Mouse (Mus musculus) kidney, embryonic 16.5 days (tissue): ENCODE data around the gene Hoxd11. TPM values are rescaled to one million over a fixed set of nuclear protein-coding genes. Genes with fewer than 3 reads are reported as not detected.
A peak's percentile ranks its signal among the peaks of the same experiment; 100 is the strongest.

Source experiments
- ATAC-seq: fragments of 200-750 bp; cut with Nextera tagmentation; 2 replicates; pipeline ENCODE4 v1.8.0; 2017; ENCODE audit warnings: moderate TSS enrichment; ENCODE audit not compliant: low FRiP score, low TSS enrichment
- H3K27ac ChIP-seq: fragments of 300-500 bp; sonication (generic); 2 replicates; pipeline ENCODE4 v1.5.1; 2014; ENCODE audit warnings: low read length
- H3K27me3 ChIP-seq: fragments of 300-500 bp; sonication (generic); 2 replicates; pipeline ENCODE4 v1.6.1; 2014; ENCODE audit warnings: low read length, control low read depth, mixed read lengths; ENCODE audit not compliant: insufficient read depth
- H3K36me3 ChIP-seq: fragments of 300-500 bp; sonication (generic); 2 replicates; pipeline ENCODE4 v1.6.1; 2014; ENCODE audit warnings: low read length, control low read depth, mixed read lengths; ENCODE audit not compliant: insufficient read depth
- H3K4me1 ChIP-seq: fragments of 300-500 bp; sonication (generic); 2 replicates; pipeline ENCODE4 v1.6.1; 2014; ENCODE audit warnings: low read length, control low read depth, mixed read lengths; ENCODE audit not compliant: insufficient read depth
- H3K4me2 ChIP-seq: fragments of 300-500 bp; sonication (generic); replicated peaks from 2 replicates; pipeline ENCODE4 v1.6.1; 2014; ENCODE audit warnings: low read depth, low read length
- H3K4me3 ChIP-seq: fragments of 300-500 bp; sonication (generic); 2 replicates; pipeline ENCODE4 v1.5.1; 2014; ENCODE audit warnings: mild to moderate bottlenecking, low read length
- H3K9ac ChIP-seq: fragments of 300-500 bp; sonication (generic); replicated peaks from 2 replicates; pipeline ENCODE4 v1.6.1; 2014; ENCODE audit warnings: low read length
- H3K9me3 ChIP-seq: fragments of 300-500 bp; sonication (generic); 2 replicates; pipeline ENCODE4 v1.6.1; 2016; ENCODE audit warnings: low read length, control low read depth
- WGBS: fragments of 180-500 bp; shearing (Covaris S2); extraction: QIAGEN DNeasy Blood & Tissue Kit; methylation state at CpG from one replicate; pipeline ENCODE4 v1.1.7; 2014; 5-methylcytosine and 5-hydroxymethylcytosine counted together
- polyA plus RNA-seq: library from polyadenylated mRNA; unstranded; fragments of >200 nt; fragmentation: Nextera tagmentation; extraction: Ambion mirVana; gene quantifications from 2 replicates; pipeline ENCODE4 v1.2.1, GENCODE M21; 2015

Hoxd11 gene
- polyA plus RNA-seq, 1 experiment from 2014 or later, result 13.9 TPM

DNA sequence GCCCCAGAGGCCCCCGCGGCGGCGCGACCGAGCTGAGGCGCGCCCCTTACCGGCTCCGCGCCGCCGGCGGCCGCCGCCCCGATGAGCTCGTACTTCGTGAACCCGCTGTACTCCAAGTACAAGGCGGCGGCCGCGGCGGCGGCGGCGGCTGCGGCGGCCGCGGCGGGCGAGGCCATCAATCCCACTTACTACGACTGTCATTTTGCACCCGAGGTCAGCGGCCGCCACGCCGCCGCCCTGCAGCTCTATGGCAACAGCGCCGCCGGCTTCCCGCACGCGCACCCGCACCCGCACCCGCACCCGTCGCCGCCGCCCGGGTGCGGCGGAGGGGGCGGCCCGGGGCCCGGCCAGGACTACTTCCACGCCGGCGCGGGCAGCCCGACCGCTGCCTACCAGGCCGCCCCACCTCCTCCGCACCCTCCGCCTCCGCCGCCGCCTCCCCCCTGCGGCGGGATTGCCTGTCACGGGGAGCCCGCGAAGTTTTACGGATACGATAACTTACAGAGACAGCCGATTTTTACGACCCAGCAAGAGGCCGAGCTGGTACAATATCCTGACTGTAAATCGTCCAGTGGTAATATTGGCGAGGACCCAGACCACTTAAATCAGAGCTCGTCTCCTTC is 26.2 kb downstream of the Hoxd11 start:
- peak overlapping the region; percentile 100 for H3K27ac ChIP-seq
- peak overlapping the region; percentile 78 for H3K4me3 ChIP-seq
- WGBS, result under 1% methylated on average over 70 of the region's 85 CpGs
- peak; percentile 29 for ATAC-seq
- peak overlapping the region; percentile 72 for H3K4me2 ChIP-seq
- H3K27me3 ChIP-seq, result no peaks in the 10 kb centered on the region
- no peaks in the 10 kb centered on the region for H3K9me3 ChIP-seq
- H3K36me3 ChIP-seq, result no peaks in the 10 kb centered on the region
- H3K9ac ChIP-seq, result peak overlapping the region; percentile 99
- H3K4me1 ChIP-seq, result peaks cover 43% of the 10 kb centered on the region

DNA sequence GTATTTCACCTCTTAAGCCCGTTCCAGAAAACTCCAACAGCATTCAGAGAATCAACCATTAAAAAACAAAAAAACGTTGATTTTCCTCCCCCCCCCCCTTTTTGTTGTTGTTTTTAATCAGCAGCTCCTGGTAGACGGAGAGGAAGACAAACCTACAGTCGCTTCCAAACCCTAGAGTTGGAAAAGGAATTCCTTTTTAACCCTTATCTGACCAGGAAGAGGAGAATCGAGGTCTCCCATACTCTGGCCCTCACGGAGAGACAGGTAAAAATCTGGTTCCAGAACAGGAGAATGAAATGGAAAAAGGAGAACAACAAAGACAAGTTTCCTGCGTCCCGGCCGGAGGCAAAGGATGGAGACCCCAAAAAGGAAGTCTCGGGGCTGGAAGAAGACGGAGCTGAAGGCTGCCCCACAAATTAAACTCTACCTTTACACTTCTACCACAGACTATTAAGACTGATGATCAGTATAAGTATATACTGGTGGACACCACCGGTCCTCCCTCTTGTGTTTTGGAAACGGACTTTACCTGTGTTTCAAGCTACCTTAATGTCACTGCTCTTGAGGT is 27.1 kb downstream of the Hoxd11 start:
- Histone ChIP-seq H3K36me3 (no peaks in the 10 kb centered on the region), H3K9ac (peak overlapping the region; percentile 99), H3K4me3 (peak overlapping the region; percentile 78), H3K27ac (peak overlapping the region; percentile 100), H3K27me3 (no peaks in the 10 kb centered on the region), H3K9me3 (no peaks in the 10 kb centered on the region), H3K4me1 (peaks cover 42% of the 10 kb centered on the region), H3K4me2 (peak overlapping the region; percentile 72)
- ATAC-seq, result no peak
- 3% methylated on average over 13 of the region's 13 CpGs for WGBS

DNA sequence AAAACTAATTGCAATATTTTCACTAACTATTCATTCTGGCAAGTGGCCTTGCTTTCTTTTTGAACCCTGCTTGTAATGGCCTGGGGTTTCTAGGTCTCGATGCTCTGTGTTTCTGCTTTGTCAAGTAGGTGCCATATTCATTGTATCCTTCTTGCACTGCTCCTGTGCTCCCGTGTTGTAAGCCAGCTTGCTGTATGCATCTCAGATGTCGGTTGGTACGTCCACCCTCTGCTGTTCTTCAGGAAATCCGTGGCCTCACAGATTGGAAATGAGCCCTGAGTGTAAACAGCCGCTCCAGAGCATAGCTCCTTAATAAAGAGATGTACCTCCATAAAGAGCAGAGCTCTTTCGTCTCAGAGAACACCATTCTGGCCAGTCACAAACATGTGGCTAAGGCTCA is 28.2 kb downstream of the Hoxd11 start:
- H3K4me3 ChIP-seq, result peak overlapping the region; percentile 49
- H3K27ac ChIP-seq, result peak overlapping the region; percentile 85
- H3K4me2 ChIP-seq, result peak overlapping the region; percentile 72
- no peaks in the 10 kb centered on the region for H3K27me3 ChIP-seq
- 11% methylated on average over 7 of the region's 7 CpGs for WGBS
- no peaks in the 10 kb centered on the region for H3K9me3 ChIP-seq
- peak overlapping the region; percentile 74 for H3K9ac ChIP-seq
- ATAC-seq, result no peak
- H3K36me3 ChIP-seq, result no peaks in the 10 kb centered on the region
- H3K4me1 ChIP-seq, result peaks cover 42% of the 10 kb centered on the region

DNA sequence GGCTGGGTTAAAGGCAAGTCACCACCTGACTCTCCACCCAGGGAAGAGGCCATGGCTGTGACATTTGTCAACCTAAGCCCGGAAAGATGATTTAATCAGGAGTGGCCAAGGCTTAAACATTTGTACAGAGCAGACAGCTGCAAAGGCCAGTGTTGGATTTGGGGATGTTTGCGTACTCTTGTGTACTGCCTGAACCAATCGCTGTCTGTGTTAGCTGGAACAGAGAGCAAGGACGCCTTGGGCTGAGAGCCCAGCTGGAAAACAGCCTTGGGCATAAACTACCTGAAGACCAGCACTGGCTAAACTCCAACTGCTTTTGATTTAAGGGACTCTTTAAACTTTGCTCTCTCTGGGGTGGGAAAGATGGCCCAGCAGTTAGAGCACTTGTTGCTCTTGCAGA is 29.3 kb downstream of the Hoxd11 start:
- Histone ChIP-seq H3K9ac (peak overlapping the region; percentile 48; the same call in 1 of the 2 replicates), H3K27ac (peak overlapping the region; percentile 99), H3K4me3 (peak overlapping the region; percentile 49), H3K27me3 (no peaks in the 10 kb centered on the region), H3K36me3 (no peaks in the 10 kb centered on the region), H3K4me2 (peak overlapping the region; percentile 72), H3K4me1 (peaks cover 36% of the 10 kb centered on the region), H3K9me3 (no peaks in the 10 kb centered on the region)
- ATAC-seq, result no peak
- WGBS, result 24% methylated on average over 4 of the region's 4 CpGs

DNA sequence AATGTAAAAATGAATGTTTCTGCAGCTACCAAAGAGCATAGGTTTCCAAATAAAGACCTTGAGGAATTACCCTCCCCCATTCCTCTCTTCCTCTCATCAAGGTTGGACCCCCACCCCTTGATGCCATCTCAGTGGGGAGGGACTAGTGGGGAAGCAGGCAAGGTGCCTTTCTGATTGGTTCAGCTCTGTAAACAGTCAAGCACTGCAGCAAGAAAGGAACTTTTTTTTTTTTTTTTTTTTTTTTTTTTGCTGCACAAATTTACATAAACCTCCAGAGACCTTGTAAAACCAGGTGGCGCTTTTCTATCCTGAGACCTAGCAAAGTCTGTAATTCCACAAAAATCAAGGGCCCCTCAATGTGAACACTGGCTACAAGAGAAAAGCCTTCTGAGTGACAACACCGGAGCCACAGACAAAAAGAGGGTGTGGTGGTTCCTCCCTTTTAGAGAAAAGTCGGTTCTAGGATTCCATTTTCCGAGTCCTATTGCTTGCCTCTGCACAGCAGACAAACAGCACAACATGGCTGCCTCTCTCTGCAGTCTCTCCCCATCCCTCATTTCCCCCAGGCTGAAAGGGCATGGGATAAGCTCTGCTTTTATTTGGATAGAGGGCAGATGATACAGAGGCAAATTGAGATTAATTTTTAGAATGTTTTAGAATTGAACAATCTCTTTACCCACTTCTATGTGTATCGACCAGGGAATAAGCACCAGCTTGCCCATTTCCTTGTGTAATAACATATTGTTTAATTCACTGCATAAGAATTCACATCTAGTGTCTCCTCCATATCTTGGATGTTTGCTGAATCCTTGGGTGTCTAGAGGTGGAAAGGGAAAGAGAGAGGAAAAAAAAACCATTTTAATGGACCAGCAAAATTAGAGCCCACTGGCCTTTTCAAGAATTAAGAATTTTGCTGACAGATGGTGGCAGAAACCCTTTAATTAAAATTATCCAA is 30.4 kb downstream of the Hoxd11 start:
- H3K36me3 ChIP-seq, result no peaks in the 10 kb centered on the region
- H3K4me1 ChIP-seq, result peaks cover 34% of the 10 kb centered on the region
- 21% methylated on average over 5 of the region's 5 CpGs for WGBS
- H3K9me3 ChIP-seq, result no peaks in the 10 kb centered on the region
- peak overlapping the region; percentile 99 for H3K27ac ChIP-seq
- peak overlapping the region; percentile 9 for H3K4me3 ChIP-seq
- no peaks in the 10 kb centered on the region for H3K27me3 ChIP-seq
- ATAC-seq, result no peak
- peak overlapping the region; percentile 72 for H3K4me2 ChIP-seq
- H3K9ac ChIP-seq, result peak overlapping the region; percentile 61

DNA sequence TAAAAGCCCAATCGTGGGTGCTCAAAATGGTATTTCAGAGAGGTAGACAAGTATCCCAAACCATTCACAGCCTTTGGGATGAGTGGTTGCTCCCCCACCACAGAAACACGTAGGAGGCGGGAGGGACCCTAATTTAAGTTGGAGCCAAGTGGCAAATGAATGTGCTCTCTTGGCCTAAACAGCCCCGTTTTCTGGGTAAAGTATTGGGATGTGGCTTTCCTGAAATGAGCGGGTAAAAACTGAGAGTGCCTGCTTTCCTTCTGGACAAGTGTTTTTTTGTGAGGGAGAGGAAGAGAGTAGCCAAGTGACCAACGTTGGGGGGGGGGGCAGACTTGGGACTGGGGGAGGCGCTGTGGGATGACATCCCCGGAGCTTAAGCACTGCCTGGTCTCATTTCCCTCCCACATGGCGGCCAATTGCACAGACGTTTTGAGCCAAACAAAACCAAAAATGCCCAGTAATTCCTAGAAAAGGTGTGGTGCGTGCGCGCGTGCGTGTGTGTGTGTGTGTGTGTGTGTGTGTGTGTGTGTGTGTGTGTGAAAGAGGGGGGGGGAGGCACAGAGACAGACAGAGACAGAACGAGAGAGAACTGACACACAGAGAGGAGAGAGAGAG is 31.7 kb downstream of the Hoxd11 start:
- no peaks in the 10 kb centered on the region for H3K36me3 ChIP-seq

DNA sequence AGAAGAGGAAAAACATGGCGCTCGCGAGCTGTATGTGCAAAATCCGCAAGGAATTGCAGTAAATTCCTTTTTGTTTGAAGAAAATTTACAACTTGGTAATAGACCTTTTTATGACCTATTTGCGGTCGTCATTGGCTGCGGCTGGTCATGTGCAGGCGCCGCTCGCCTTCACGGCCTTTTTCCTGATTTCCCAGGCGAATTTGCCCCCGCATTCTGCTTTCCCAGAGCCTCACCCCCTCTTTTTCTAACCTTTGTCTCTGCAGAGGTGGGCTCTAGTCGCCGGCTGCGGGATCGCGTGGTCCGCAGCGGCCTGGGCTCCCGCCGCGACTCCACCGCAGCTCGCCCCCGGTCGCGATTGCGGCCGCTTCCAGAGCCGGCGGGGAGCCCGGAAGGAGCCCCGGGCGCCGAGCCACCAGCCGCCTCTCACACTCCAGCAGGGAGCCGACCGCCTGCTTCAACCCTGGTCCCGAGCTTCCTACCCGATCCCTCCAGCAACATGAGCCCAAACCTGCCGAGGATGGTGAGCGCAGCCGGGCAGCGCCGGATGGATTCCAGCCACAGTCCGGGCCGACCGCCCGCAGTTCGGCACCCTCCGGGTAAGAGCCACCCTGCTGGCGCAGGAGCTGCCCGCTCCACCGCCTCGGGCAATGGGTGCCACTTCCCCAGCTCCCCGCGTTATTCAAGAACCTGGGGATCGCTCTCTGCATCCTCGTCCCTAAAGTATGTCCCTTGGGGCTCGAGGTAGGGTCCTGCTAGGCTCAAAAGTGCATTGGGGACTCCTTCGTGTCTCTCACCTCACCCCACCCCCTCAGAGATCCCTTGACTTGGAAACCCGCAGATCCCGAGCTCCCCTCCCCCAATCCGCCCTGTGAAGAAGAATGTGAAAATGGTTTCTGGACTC is 32.6 kb downstream of the Hoxd11 start, which contains the start of the genes Hoxd3 and Hoxd4:
Hoxd3 (plus strand) TSS at position 207 of the 901 bp plus-strand sequence.
Hoxd4 (plus strand) TSS at position 209 of the 901 bp plus-strand sequence.
- under 1% methylated on average over 65 of the region's 65 CpGs for WGBS
- H3K4me3 ChIP-seq, result peak within 1 kb of the TSS; percentile 97
- H3K4me2 ChIP-seq, result peak within 1 kb of the TSS; percentile 63
- H3K9me3 ChIP-seq, result no peaks in the 10 kb centered on the region
- no peaks in the 10 kb centered on the region for H3K27me3 ChIP-seq
- peak; percentile 3 for ATAC-seq
- peaks cover 50% of the 10 kb centered on the region for H3K4me1 ChIP-seq
- peak within 1 kb of the TSS; percentile 99 for H3K27ac ChIP-seq
- no peaks in the 10 kb centered on the region for H3K36me3 ChIP-seq
- H3K9ac ChIP-seq, result peak within 1 kb of the TSS; percentile 99

More for the DNA sequence above, 31.7 kb downstream of the Hoxd11 start:
- Histone ChIP-seq H3K4me3 (peak overlapping the region; percentile 97), H3K4me2 (peak overlapping the region; percentile 63), H3K27me3 (no peaks in the 10 kb centered on the region), H3K9me3 (no peaks in the 10 kb centered on the region), H3K4me1 (peaks cover 40% of the 10 kb centered on the region), H3K27ac (peak overlapping the region; percentile 99), H3K9ac (peak overlapping the region; percentile 99)
- no peak for ATAC-seq
- WGBS, result under 1% methylated on average over 16 of the region's 16 CpGs

DNA sequence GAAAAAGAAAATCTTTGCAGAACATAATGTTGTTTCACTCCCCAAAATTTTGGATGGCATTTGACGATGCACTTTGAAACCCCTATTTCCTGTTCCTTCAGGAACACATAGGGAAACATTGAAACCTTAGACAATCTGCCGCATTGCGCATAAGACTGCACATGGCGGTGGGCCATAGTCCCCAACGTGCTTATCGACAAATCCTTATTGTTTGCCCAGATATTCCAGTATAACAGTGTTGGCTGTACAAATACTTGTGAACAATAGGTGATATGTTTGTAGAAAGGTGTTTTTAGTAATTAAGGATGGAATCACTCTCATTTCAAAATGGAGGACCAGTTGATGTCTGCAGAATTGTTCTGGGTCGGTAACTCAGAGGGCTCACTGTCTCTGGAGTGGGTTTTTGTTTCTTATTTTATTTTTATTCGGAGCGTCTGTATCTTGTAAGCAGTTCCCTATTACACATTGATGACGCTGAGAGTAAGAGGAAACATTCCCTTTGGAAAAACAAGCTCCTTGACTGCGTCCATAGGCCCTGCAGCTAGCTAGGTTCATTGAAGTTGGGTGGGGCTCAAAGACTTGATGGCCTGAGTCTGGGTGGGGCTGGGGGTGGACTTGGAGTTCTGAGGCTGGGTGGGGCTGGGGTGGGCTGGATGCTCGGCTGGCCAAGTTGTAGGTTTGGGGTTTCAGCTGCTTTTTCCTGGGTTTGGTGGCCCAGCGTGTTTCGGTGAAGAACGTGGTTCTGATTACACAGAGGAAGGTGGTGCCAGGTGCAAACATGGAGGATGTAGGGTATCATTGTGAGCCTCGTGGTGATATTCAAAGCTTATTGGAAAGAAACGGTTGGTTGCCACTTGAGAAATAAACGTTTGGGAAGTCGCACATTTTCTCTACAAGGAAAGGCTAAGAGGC is 34.1 kb downstream of the Hoxd11 start:
- Histone ChIP-seq H3K27me3 (no peaks in the 10 kb centered on the region), H3K27ac (peak overlapping the region; percentile 99), H3K4me3 (peak overlapping the region; percentile 97), H3K4me1 (peaks cover 49% of the 10 kb centered on the region), H3K9ac (peak overlapping the region; percentile 99), H3K4me2 (peak overlapping the region; percentile 63), H3K36me3 (no peaks in the 10 kb centered on the region), H3K9me3 (no peaks in the 10 kb centered on the region)
- WGBS, result 5% methylated on average over 19 of the region's 19 CpGs
- ATAC-seq, result no peak; the same call in 1 of the 2 replicates
